Mouse (Mus musculus) small intestine, adult 2 months (tissue): ENCODE measurements around the gene Pou2f1.

Experiments used
- CTCF ChIP-seq: fragments of 200-500 bp; IDR thresholded peaks from 2 replicates; pipeline ENCODE4 v1.5.1; 2012; ENCODE audit warnings: low read depth, mild to moderate bottlenecking, control low read depth, inconsistent platforms, low read length, moderate library complexity, mixed read lengths; ENCODE audit not compliant: insufficient replicate concordance, insufficient read length; ENCODE audit errors: extremely low read depth
- POLR2A ChIP-seq: fragments of 200-500 bp; IDR thresholded peaks from 2 replicates; pipeline ENCODE4 v1.6.1; 2012; ENCODE audit warnings: low read depth, mild to moderate bottlenecking, control low read depth, inconsistent platforms, low read length, moderate library complexity

DNA sequence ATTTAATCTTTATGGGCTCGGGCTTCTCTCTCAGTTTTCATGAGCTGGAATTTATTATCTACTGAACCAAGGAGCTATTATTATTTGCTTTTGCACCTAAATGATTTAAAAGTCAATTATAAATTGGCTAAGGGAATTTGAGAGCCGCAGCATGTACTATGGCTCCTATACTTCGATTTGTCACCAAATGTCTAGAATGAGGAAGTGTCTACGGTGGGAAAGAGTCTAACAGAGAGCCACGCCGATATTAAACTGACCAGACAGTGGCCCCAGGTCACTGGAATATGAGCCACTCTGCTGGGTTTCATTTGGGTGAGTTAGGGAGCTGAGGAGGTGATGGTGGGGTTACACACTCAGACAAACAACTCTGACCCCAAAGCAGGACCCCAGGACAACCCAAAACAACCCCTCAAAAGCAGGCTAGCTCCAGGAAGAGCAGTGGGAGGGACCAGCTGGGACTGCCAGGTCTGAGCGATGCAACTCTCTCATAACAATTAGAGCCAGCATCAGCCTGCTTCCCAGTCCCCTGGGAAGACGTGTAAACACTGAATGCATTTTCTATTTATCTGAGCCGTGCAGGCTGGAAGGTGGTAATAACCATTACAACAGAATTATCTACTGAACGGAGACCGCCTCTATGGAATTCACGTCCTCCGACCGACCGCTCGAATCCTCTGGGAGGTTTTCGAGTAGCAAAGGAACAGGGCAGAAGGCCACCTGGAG lies 168.4 kb downstream of the Pou2f1 start:
- TF ChIP-seq CTCF (no peak), POLR2A (no peak)
